Mouse (Mus musculus) CH12.LX (cell line): ENCODE data around the gene Mtif2. TPM values are rescaled to one million over a fixed set of nuclear protein-coding genes. Genes with fewer than 3 reads are reported as not detected.
"Not testable (repeated sequence)": the region's sequence is repeated elsewhere in the genome, so short reads cannot be mapped to it uniquely, and the experiment has no call there.

Source experiments
- DNase-seq: peaks from one replicate; pipeline ENCODE4 v3.0.0-alpha.2; 2013; ENCODE audit errors: extremely low read depth
- H3K27ac ChIP-seq: 2 replicates; pipeline ENCODE4 v1.5.1; 2012; ENCODE audit warnings: low read depth, mild to moderate bottlenecking, control low read depth, moderate library complexity; ENCODE audit not compliant: insufficient read depth
- H3K27me3 ChIP-seq: replicated peaks from 2 replicates; pipeline ENCODE3; 2012; ENCODE audit warnings: inconsistent platforms
- H3K36me3 ChIP-seq, 2 experiments: replicated peaks in 1 of 2; 2 replicates each; pipeline versions ENCODE3 to v1.6.1; 2012; ENCODE audit warnings: inconsistent platforms in 1 of 2, low read length in 1 of 2, mild to moderate bottlenecking in 1 of 2, mixed read lengths in 1 of 2, moderate library complexity in 1 of 2; ENCODE audit not compliant: control insufficient read depth in 1 of 2, insufficient read depth in 1 of 2
- H3K4me1 ChIP-seq, 2 experiments: 2 replicates each; pipeline ENCODE4 v1.6.1; 2012; ENCODE audit warnings: inconsistent platforms in 1 of 2, moderate library complexity in 1 of 2; ENCODE audit not compliant: insufficient read depth in 2 of 2, control insufficient read depth in 1 of 2
- H3K4me2 ChIP-seq: 2 replicates; pipeline ENCODE4 v1.6.1; 2012; ENCODE audit warnings: low read depth, mild to moderate bottlenecking, control low read depth; ENCODE audit not compliant: poor library complexity, insufficient read depth, severe bottlenecking
- H3K4me3 ChIP-seq, 3 experiments: fragments of 150-350 bp in 1 of 3; sonication (generic) in 1 of 3; replicated peaks in 1 of 3; 2 replicates each; pipeline versions ENCODE3 to v1.5.1; 2011 to 2012; ENCODE audit warnings: low read depth in 2 of 3, low read length in 2 of 3, mild to moderate bottlenecking in 2 of 3, moderate library complexity in 2 of 3, control low read depth in 1 of 3, improper control_type of control experiment in 1 of 3, inconsistent platforms in 1 of 3, mixed read lengths in 1 of 3; ENCODE audit not compliant: poor library complexity in 1 of 3
- H3K79me2 ChIP-seq: replicated peaks from 2 replicates; pipeline ENCODE4 v1.6.1; 2012; ENCODE audit warnings: mild to moderate bottlenecking, moderate library complexity; ENCODE audit not compliant: control insufficient read depth, poor library complexity, insufficient read depth, severe bottlenecking; ENCODE audit errors: extremely low read depth
- H3K9ac ChIP-seq: 2 replicates; pipeline ENCODE4 v1.6.1; 2012; ENCODE audit warnings: low read depth, mild to moderate bottlenecking, control low read depth, moderate library complexity; ENCODE audit not compliant: insufficient read depth
- H3K9me3 ChIP-seq: replicated peaks from 2 replicates; pipeline ENCODE3; 2012; ENCODE audit warnings: low read length, inconsistent platforms, mixed read lengths
- BHLHE40 ChIP-seq: IDR thresholded peaks from 2 replicates; pipeline ENCODE4 v1.6.1; 2011; ENCODE audit warnings: mild to moderate bottlenecking, low read depth, low read length, improper control_type of control experiment
- CHD2 ChIP-seq: IDR thresholded peaks from 2 replicates; pipeline ENCODE4 v1.6.1; 2011; ENCODE audit warnings: low read length, improper control_type of control experiment
- CTCF ChIP-seq, 2 experiments: IDR thresholded peaks in 1 of 2; conservative IDR thresholded peaks in 1 of 2; 2 replicates each; pipeline ENCODE4 v1.5.1; 2011 to 2012; ENCODE audit warnings: low read depth in 2 of 2, low read length in 2 of 2, improper control_type of control experiment in 1 of 2, inconsistent platforms in 1 of 2, mild to moderate bottlenecking in 1 of 2, moderate library complexity in 1 of 2
- E2F4 ChIP-seq: IDR thresholded peaks from 2 replicates; pipeline ENCODE4 v1.6.1; 2011; ENCODE audit warnings: low read depth, low read length, improper control_type of control experiment; ENCODE audit not compliant: insufficient replicate concordance
- ELF1 ChIP-seq: IDR thresholded peaks from 2 replicates; pipeline ENCODE4 v1.6.1; 2014; ENCODE audit warnings: low read depth, mild to moderate bottlenecking, inconsistent platforms, low read length, improper control_type of control experiment
- EP300 ChIP-seq: IDR thresholded peaks from 2 replicates; pipeline ENCODE4 v1.6.1; 2011; ENCODE audit warnings: low read length, improper control_type of control experiment
- ETS1 ChIP-seq: conservative IDR thresholded peaks from 2 replicates; pipeline ENCODE4 v1.6.1; 2012; ENCODE audit warnings: low read depth, mild to moderate bottlenecking, inconsistent platforms, low read length, improper control_type of control experiment, moderate library complexity
- JUN ChIP-seq: IDR thresholded peaks from 2 replicates; pipeline ENCODE4 v1.6.1; 2011; ENCODE audit warnings: low read depth, mild to moderate bottlenecking, low read length, improper control_type of control experiment, moderate library complexity; ENCODE audit not compliant: insufficient read depth
- MAX ChIP-seq: IDR thresholded peaks from 2 replicates; pipeline ENCODE4 v1.6.1; 2011; ENCODE audit warnings: low read length, improper control_type of control experiment
- MAZ ChIP-seq: IDR thresholded peaks from 2 replicates; pipeline ENCODE4 v1.6.1; 2012; ENCODE audit warnings: low read depth, mild to moderate bottlenecking, inconsistent platforms, low read length, improper control_type of control experiment, moderate library complexity
- MXI1 ChIP-seq: IDR thresholded peaks from 2 replicates; pipeline ENCODE4 v1.6.1; 2011; ENCODE audit warnings: mild to moderate bottlenecking, low read depth, low read length, improper control_type of control experiment
- NRF1 ChIP-seq: IDR thresholded peaks from 2 replicates; pipeline ENCODE4 v1.6.1; 2014; ENCODE audit warnings: low read depth, mild to moderate bottlenecking, inconsistent platforms, low read length, improper control_type of control experiment, moderate library complexity
- PAX5 ChIP-seq: IDR thresholded peaks from 2 replicates; pipeline ENCODE4 v1.6.1; 2012; ENCODE audit warnings: low read length, inconsistent platforms, mixed read lengths
- POLR2A ChIP-seq: IDR thresholded peaks from 2 replicates; pipeline ENCODE4 v1.6.1; 2011; ENCODE audit warnings: low read depth, mild to moderate bottlenecking, improper control_type of control experiment, low read length
- POLR2AphosphoS2 ChIP-seq: IDR thresholded peaks from 2 replicates; pipeline ENCODE4 v1.6.1; 2011; ENCODE audit warnings: low read depth, low read length, improper control_type of control experiment
- RCOR1 ChIP-seq: conservative IDR thresholded peaks from 2 replicates; pipeline ENCODE4 v1.6.1; 2012; ENCODE audit warnings: low read depth, mild to moderate bottlenecking, inconsistent platforms, low read length, improper control_type of control experiment
- SIN3A ChIP-seq: IDR thresholded peaks from 2 replicates; pipeline ENCODE4 v1.6.1; 2012; ENCODE audit warnings: low read length, improper control_type of control experiment, inconsistent platforms
- TBP ChIP-seq: conservative IDR thresholded peaks from 2 replicates; pipeline ENCODE4 v1.6.1; 2011; ENCODE audit warnings: low read depth, low read length, improper control_type of control experiment
- ZMIZ1 ChIP-seq: IDR thresholded peaks from 2 replicates; pipeline ENCODE4 v1.6.1; 2012; ENCODE audit warnings: low read depth, mild to moderate bottlenecking, inconsistent platforms, low read length, improper control_type of control experiment
- ZNF384 ChIP-seq: IDR thresholded peaks from 2 replicates; pipeline ENCODE4 v1.6.1; 2012; ENCODE audit warnings: low read depth, low read length, improper control_type of control experiment, inconsistent platforms
- dilution Hi-C: fragments of 300-500 bp; cut with MboI; formaldehyde crosslinking; loops from 2 replicates; pipeline ENCODE4 v1.14.3; 2020; ENCODE audit warnings: low sequenced_read_pairs; ENCODE audit not compliant: extremely low pct_unique_long_range_greater_than_20kb, extremely low pct_ligation_motif_present
- in situ Hi-C: fragments of 300-500 bp; cut with MboI; formaldehyde crosslinking; loops from 3 replicates; pipeline ENCODE4 v1.14.3; 2019; ENCODE audit warnings: low sequenced_read_pairs, low pct_ligation_motif_present, low pct_unique_long_range_greater_than_20kb, mixed read lengths
- polyA plus RNA-seq: library from polyadenylated mRNA; unstranded; fragments of >175 nt; gene quantifications from 2 replicates; pipeline ENCODE4 v1.2.1, GENCODE M21; 2012; ENCODE audit warnings: low read depth; ENCODE audit not compliant: insufficient read length
- total RNA-seq, 2 experiments: library from RNA; depleted of rRNA; stranded (reverse); fragments of 300-350 nt in 1 of 2; fragments of >200 nt in 1 of 2; gene quantifications; 2 replicates each; pipeline ENCODE4 v1.2.3; 2012 to 2014

The Mtif2 gene
- total and polyA plus RNA-seq, 3 experiments, result 38.3 to 68.9 (median 41.7) TPM

DNA sequence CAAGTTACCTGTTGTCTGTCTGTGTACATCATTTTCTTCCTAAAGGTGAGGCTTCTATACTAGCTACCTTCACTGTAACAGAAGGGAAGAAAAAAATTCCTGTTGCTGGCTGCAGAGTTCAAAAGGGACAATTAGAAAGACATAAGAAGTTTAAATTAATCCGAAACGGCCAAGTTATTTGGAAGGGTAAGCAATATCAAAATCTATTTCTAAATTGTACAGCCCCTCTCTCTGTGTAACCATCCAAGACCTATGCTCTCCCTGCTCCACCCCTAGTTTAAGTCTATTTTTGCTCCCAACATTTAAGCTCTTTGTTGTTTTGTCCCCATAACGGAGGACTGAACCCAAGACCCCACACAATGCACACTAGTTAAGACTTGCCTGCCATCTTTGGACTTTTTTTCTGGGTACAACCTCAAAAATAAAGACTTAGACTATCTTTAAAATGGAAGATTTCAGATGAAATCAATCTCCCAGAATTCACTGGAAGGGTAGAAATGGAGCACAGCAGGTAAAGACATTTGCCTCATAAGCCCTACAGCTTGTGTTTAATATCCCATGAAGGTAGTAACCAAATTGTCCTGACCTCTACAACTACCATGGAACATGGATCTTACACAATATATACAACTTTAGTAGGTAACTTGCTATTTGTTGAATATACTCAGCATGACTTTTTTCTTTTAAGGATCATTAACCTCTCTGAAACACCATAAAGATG is 18.2 kb downstream of the Mtif2 start (continued):
- no peak for TF ChIP-seq MAX
- peak; percentile 65 for TF ChIP-seq SIN3A
- TF ChIP-seq E2F4, result no peak
- TF ChIP-seq ZNF384, result no peak
- peak; percentile 70; the same call in 1 of the 2 replicates for TF ChIP-seq ZMIZ1
- TF ChIP-seq MAZ, result no peak
- TF ChIP-seq ETS1, result no peak
- TF ChIP-seq EP300, result no peak
- no peak for TF ChIP-seq PAX5
- TF ChIP-seq MXI1, result no peak
- TF ChIP-seq CTCF (conservative IDR thresholded peaks at IDR 0.05 in 1 of 2, IDR thresholded peaks at IDR 0.05 in 1 of 2; ENCODE audit: low read depth in 2 of 2, low read length in 2 of 2), result no peak
- no peak for TF ChIP-seq NRF1
- TF ChIP-seq BHLHE40, result no peak
- no peak for TF ChIP-seq RCOR1
- no peak for TF ChIP-seq JUN
- no peak for TF ChIP-seq TBP
- no peak for TF ChIP-seq ELF1

GRCm38 (mm10) chr11:29545150-29545752 is 19.0 kb downstream of the Mtif2 start:
- DNase-seq, H3K27me3 ChIP-seq, H3K9me3 ChIP-seq, dilution Hi-C loops, H3K27ac ChIP-seq: not testable (repeated sequence)
- H3K4me1 ChIP-seq, result peaks cover 2 to 32% of the 10 kb centered on the region in 2 experiments; a peak in 3 of 4 replicates
- peak overlapping the region; percentile 42; the same call in 1 of the 2 replicates for H3K4me2 ChIP-seq
- peaks cover 35% of the 10 kb centered on the region for H3K79me2 ChIP-seq
- in situ Hi-C loops, result loop anchor here (5.0 to 25.0 kb wide), 3 partner anchors 147 to 340 kb away; partner anchors contain the start of gene Rtn4
- H3K36me3 ChIP-seq, result peaks cover 34 to 54% of the 10 kb centered on the region in 2 experiments
- H3K9ac ChIP-seq, result peak overlapping the region; percentile 98
- H3K4me3 ChIP-seq, result peak overlapping the region in 1 of 3 experiments; percentile 34
- TF ChIP-seq ZMIZ1 (peak; percentile 72), POLR2AphosphoS2 (peak; percentile 24; the same call in 1 of the 2 replicates), CHD2 (peak; percentile 56; the same call in 1 of the 2 replicates), MXI1 (0 out of 2 replicates have a peak, but pooled peaks have one; percentile 27), POLR2A (peak; percentile 52; the same call in 1 of the 2 replicates), ZNF384 (peak; percentile 40)
